Mouse (Mus musculus) left cerebral cortex, adult 2 months (tissue): ENCODE results near the gene Jak2. TPM values are rescaled to one million over a fixed set of nuclear protein-coding genes. Genes with fewer than 3 reads are reported as not detected.
A peak's percentile ranks its signal among the peaks of the same experiment; 100 is the strongest.

Source experiments
- DNase-seq, 2 experiments: peaks; one replicate each; pipeline ENCODE4 v3.0.0; 2021 to 2022; ENCODE audit warnings: low spot score in 2 of 2, mixed read lengths in 1 of 2; ENCODE audit errors: extremely low spot score in 1 of 2
- H3K27ac ChIP-seq: fragments of 200-600 bp; 2 replicates; pipeline ENCODE4 v1.8.1; 2022
- H3K4me3 ChIP-seq: fragments of 200-600 bp; 2 replicates; pipeline ENCODE4 v1.8.1; 2022
- CTCF ChIP-seq: fragments of 200-600 bp; IDR thresholded peaks from 2 replicates; pipeline ENCODE4 v1.8.1; 2022; ENCODE audit warnings: antibody characterized with exemption, mild to moderate bottlenecking, moderate library complexity
- intact Hi-C: fragments of 180-260 bp; cut with DNase I; formaldehyde crosslinking; loops from one replicate; pipeline ENCODE4 v1.15.1; 2025
- total RNA-seq, 2 experiments: library from RNA; stranded (reverse); gene quantifications; 2 replicates each; pipeline ENCODE4 v1.2.3; 2021

Gene Jak2
- total RNA-seq, 2 experiments from 2014 or later = 34.7 to 39.5 TPM

DNA sequence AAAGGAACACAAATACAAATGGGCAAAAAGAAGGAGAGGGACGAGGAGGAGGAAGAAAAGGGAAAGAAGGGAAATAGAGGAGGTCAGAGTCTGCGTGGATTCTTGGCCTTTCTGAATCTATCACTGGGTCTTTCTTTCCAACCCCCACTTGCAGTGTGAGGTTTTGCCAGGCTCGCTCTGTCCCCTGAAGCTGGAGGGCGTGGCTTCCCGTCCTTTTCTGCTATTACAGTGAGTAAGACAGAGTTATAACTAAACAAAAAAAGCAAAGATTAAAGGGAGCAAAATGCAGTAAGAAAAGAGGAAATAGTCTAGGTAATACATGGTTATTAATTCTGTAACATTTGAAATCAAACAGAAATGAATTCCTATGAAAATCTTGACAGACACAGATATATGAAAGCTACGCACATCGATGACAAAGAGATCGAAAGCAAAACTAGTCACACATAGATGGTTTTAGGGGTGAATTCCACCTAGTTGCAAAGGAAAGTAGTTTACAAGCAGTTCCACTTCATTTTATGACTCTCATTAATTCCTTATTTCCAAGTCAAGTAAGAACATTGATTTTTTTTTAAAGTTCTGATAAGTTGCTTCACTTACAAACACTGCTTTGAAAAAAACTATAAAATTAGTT, 71.9 kb downstream of the Jak2 start:
- no peak for TF ChIP-seq CTCF
- H3K4me3 ChIP-seq = no peak overlapping the region
- no peak overlapping the region for H3K27ac ChIP-seq
- intact Hi-C loops = no loop called here
- no peak for DNase-seq

GRCm38 (mm10) chr19:29325053-29325851, 73.6 kb downstream of the Jak2 start, which contains the start of gene Insl6:
Gene Insl6, minus strand, starts transcription at chr19:29325356.
- no peak for TF ChIP-seq CTCF
- intact Hi-C loops = no loop called here
- no peak within 1 kb of the TSS for H3K27ac ChIP-seq
- peak within 1 kb of the TSS; percentile 38 for H3K4me3 ChIP-seq
- DNase-seq = peak; percentile 23 to 41

GRCm38 (mm10) chr19:29325852-29326180, 74.2 kb downstream of the Jak2 start:
- Histone ChIP-seq H3K4me3 (no peak overlapping the region), H3K27ac (no peak overlapping the region)
- intact Hi-C loops = no loop called here
- DNase-seq = no peak
- TF ChIP-seq CTCF = no peak

DNA sequence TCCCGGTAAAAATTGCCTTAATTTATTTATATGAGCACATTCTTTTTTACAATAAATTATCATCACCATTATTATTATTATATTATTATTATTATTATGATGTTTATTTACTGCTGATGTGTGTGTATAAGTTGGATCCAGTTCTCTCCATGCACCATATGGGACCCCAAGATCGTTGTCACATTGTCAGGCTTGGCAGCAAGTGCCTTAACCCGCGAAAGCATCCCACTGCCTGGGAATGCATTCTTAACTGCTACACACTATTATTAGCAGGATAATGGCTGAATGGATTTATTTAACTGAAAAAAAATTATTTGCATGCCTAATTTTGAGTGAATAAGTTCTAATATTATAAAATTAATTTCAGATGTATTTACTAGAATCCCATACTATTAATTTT, 74.8 kb downstream of the Jak2 start:
- Histone ChIP-seq H3K4me3 (no peak overlapping the region), H3K27ac (no peak overlapping the region)
- DNase-seq = no peak
- intact Hi-C loops = no loop called here
- TF ChIP-seq CTCF = no peak

DNA sequence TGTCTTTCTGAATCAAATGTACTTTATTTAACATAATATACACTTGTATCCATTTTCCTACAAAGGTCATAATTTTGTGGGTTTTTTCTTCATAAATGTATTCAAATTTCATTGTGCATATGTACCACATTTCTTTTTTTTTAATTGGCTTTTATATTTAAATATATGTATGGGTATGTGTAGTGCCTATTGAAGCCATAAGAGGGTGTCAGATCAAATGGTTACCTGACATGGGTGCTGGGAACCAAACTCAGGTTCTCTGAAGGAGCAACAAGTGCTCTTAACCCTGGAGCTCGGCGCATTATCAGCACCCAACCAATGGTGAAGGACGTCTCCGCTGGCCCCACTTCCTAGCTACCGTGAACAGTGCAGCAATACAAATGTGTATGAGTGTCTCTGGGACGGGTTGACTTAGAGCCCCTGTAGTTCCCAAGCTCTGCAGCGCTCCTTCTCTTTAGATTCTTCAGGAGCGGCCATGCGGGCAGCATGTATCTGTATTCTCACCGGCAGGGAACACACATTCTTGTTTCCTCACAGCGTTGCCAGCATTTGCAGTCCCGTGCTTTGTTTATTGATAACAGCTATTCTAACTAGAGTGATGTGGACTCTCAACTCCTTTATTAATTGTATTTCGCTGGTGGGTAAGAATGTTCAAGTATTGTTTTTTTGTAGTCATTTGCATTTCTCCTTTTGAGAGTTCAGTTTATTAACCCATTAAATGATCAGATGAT, 75.4 kb downstream of the Jak2 start:
- intact Hi-C loops = no loop called here
- DNase-seq = no peak

GRCm38 (mm10) chr19:29334068-29334745, 82.6 kb downstream of the Jak2 start, which contains the start of gene Rln1:
Gene Rln1, minus strand, starts transcription at chr19:29334670.
- no peak for TF ChIP-seq CTCF
- intact Hi-C loops = no loop called here
- peak within 1 kb of the TSS; percentile 26 for H3K4me3 ChIP-seq
- no peak within 1 kb of the TSS for H3K27ac ChIP-seq
- DNase-seq = peak; percentile 26 to 28

More for the DNA sequence above, 75.4 kb downstream of the Jak2 start:
- H3K4me3 ChIP-seq = no peak overlapping the region
- no peak overlapping the region for H3K27ac ChIP-seq
- no peak for TF ChIP-seq CTCF

DNA sequence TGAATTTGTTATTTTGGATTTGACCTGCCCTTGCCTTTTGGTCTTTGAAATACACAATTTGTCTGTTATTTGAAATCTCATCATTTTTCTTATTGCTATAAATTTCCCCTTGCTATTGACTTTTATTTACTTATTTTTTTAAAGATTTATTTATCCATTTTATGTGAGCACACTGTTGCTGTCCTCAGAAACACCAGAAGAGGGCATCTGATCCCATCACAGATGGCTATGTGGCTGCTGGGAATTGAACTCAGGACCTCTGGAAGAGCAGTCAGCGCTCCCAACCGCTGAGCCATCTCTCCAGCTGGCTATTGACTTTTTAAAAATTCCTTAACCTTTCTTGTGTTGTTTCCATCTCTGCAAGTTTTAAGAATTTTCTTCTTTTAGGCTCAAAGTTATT, 85.0 kb downstream of the Jak2 start:
- intact Hi-C loops = no loop called here
- TF ChIP-seq CTCF = no peak; the same call in none of the 2 replicates
- no peak for DNase-seq
- Histone ChIP-seq H3K27ac (no peak overlapping the region), H3K4me3 (no peak overlapping the region)

- Histone ChIP-seq H3K27ac (no peak overlapping the region), H3K4me3 (no peak overlapping the region)
- intact Hi-C loops = no loop called here
- DNase-seq = no peak
- no peak for TF ChIP-seq CTCF
Measured at GRCm38 (mm10) chr19:29341029-29341428, 89.4 kb downstream of the Jak2 start.

DNA sequence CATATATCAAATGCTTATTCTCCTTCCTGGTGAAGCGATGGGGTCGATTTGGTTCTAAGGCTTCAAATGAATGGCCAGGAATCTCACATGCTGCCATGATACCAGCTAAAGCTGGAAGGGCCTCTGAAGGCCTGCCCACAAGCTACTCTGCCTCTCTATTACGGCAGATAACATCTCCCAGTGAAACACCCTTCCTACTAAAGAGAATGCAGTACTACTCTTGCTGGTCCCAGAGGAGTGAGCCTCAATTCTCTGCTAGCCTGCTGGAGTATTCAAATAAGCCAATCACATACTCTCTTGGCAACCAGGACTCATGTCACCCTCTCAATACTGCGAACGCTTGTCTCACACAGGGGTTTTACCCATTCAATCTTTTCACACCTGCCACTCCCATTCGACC, 90.7 kb downstream of the Jak2 start:
- intact Hi-C loops = no loop called here
- no peak for DNase-seq
- H3K27ac ChIP-seq = no peak overlapping the region
- TF ChIP-seq CTCF = no peak
- H3K4me3 ChIP-seq = no peak overlapping the region

GRCm38 (mm10) chr19:29344868-29345267, 93.2 kb downstream of the Jak2 start:
- Histone ChIP-seq H3K4me3 (no peak overlapping the region), H3K27ac (no peak overlapping the region)
- no peak for TF ChIP-seq CTCF
- no peak for DNase-seq
- intact Hi-C loops = no loop called here

GRCm38 (mm10) chr19:29345636-29346035, 94.0 kb downstream of the Jak2 start:
- no peak for DNase-seq
- no peak for TF ChIP-seq CTCF
- intact Hi-C loops = no loop called here
- H3K4me3 ChIP-seq = no peak overlapping the region
- no peak overlapping the region for H3K27ac ChIP-seq
